Mouse (Mus musculus) limb, embryonic 12.5 days (tissue): ENCODE measurements around the gene Ttc16. TPM values are rescaled to one million over a fixed set of nuclear protein-coding genes. Genes with fewer than 3 reads are reported as not detected.
A peak's percentile ranks its signal among the peaks of the same experiment; 100 is the strongest.

Experiments used
- ATAC-seq: fragments of 200-750 bp; cut with Nextera tagmentation; 2 replicates; pipeline ENCODE4 v1.8.0; 2017; ENCODE audit warnings: low read depth, moderate TSS enrichment; ENCODE audit not compliant: insufficient number of reproducible peaks, insufficient read depth, low FRiP score, low TSS enrichment
- H3K27ac ChIP-seq: fragments of 300-500 bp; sonication (generic); 2 replicates; pipeline ENCODE4 v1.5.1; 2016; ENCODE audit warnings: mild to moderate bottlenecking, moderate library complexity
- H3K27me3 ChIP-seq: fragments of 300-500 bp; sonication (generic); 2 replicates; pipeline ENCODE4 v1.6.1; 2016; ENCODE audit warnings: mild to moderate bottlenecking, moderate library complexity
- H3K36me3 ChIP-seq: fragments of 300-500 bp; sonication (generic); 2 replicates; pipeline ENCODE4 v1.6.1; 2016; ENCODE audit warnings: mild to moderate bottlenecking, moderate library complexity
- H3K4me1 ChIP-seq: fragments of 300-500 bp; sonication (generic); replicated peaks from 2 replicates; pipeline ENCODE4 v1.6.1; 2016
- H3K4me2 ChIP-seq: fragments of 300-500 bp; sonication (generic); 2 replicates; pipeline ENCODE4 v1.6.1; 2016; ENCODE audit warnings: mild to moderate bottlenecking, moderate library complexity
- H3K4me3 ChIP-seq: fragments of 300-500 bp; sonication (generic); replicated peaks from 2 replicates; pipeline ENCODE4 v1.5.1; 2016; ENCODE audit warnings: mild to moderate bottlenecking
- H3K9ac ChIP-seq: fragments of 300-500 bp; sonication (generic); replicated peaks from 2 replicates; pipeline ENCODE4 v1.6.1; 2016; ENCODE audit warnings: mild to moderate bottlenecking, moderate library complexity
- H3K9me3 ChIP-seq: fragments of 300-500 bp; sonication (generic); 2 replicates; pipeline ENCODE4 v1.6.1; 2016; ENCODE audit warnings: mild to moderate bottlenecking, moderate library complexity
- WGBS: fragments of 180-500 bp; shearing (Covaris S2); methylation state at CpG from one replicate; pipeline ENCODE4 v1.1.7; 2016; 5-methylcytosine and 5-hydroxymethylcytosine counted together
- polyA plus RNA-seq: library from polyadenylated mRNA; unstranded; fragments of >200 nt; fragmentation: Nextera tagmentation; extraction: Ambion mirVana; gene quantifications from 2 replicates; pipeline ENCODE4 v1.2.1, GENCODE M21; 2016

Ttc16 gene
- polyA plus RNA-seq, 1 experiment from 2014 or later: 0.35 TPM

DNA sequence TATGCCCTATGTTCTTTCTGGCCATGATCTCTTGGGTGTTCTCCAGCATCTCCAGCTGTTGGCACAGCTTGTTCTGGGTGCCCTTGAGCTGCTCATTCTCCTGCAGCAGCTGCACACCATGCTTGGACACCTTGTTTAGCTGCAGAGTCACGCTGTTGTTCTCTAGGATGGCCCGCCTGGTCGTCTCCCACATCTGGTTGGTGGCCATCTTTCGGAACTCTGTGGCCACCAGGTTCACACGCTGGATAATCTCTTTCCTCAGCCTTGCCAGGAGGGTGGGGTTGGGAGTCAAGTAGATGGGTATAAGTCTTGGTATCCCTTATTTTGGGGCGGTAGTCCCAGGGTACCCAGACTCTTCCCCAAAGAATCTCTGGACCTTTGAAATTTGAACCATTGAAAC lies 4.3 kb upstream of the Ttc16 start:
- H3K27me3 ChIP-seq: peaks cover 6% of the 10 kb centered on the region
- H3K9ac ChIP-seq: no peak overlapping the region
- no peak for ATAC-seq
- H3K9me3 ChIP-seq: no peaks in the 10 kb centered on the region
- 91% methylated on average over 6 of the region's 6 CpGs for WGBS
- no peaks in the 10 kb centered on the region for H3K36me3 ChIP-seq
- no peak overlapping the region for H3K27ac ChIP-seq
- no peak overlapping the region for H3K4me2 ChIP-seq
- no peak overlapping the region for H3K4me3 ChIP-seq
- H3K4me1 ChIP-seq: peaks cover 20% of the 10 kb centered on the region

DNA sequence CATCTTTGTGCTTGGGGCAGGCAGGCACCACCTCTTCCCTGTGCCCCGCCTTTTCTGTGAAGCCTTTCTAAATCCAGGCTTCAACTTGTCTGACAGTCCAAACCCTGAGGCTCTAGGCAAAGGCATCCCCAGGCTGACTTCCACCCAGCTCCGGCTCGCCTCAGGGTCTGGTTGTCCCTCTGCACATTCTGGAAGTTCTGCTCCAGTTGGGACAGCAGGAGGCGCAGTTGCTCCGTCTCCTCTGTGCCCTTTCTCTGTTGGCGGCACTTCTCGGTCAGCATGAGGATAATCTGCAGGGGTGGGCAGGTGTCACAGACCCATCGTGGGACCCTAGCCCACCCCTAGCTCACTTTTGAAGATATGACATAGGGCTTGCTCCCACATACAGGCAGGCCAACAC lies 3.7 kb upstream of the Ttc16 start:
- H3K36me3 ChIP-seq: no peaks in the 10 kb centered on the region
- H3K4me1 ChIP-seq: peaks cover 18% of the 10 kb centered on the region
- 23% methylated on average over 8 of the region's 8 CpGs for WGBS
- H3K9me3 ChIP-seq: no peaks in the 10 kb centered on the region
- no peak overlapping the region for H3K27ac ChIP-seq
- peaks cover 6% of the 10 kb centered on the region for H3K27me3 ChIP-seq
- no peak overlapping the region for H3K4me2 ChIP-seq
- no peak overlapping the region for H3K4me3 ChIP-seq
- no peak for ATAC-seq
- no peak overlapping the region for H3K9ac ChIP-seq

DNA sequence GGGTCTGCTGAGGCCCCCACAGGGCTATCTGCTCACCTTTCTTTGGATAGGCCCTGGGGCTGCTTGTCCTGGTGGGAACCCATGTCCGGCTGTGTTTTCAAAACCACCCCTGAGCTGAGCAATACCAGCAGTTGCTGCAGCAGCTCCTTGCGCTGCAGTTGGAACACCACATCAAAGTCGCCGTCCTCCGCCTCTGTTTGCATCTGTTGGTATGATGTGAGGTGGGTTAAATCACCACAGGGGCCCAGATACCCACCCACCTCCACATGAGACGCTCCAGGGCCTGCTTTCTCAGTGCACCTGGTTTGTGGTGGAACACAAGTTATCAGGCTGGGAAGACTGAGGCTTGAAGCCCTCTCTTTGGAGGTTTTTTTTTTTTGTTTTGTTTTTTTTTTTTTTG lies 2.6 kb upstream of the Ttc16 start:
- Histone ChIP-seq H3K4me3 (no peak overlapping the region), H3K4me1 (peaks cover 15% of the 10 kb centered on the region), H3K9me3 (no peaks in the 10 kb centered on the region), H3K27ac (no peak overlapping the region), H3K4me2 (no peak overlapping the region), H3K36me3 (no peaks in the 10 kb centered on the region), H3K9ac (no peak overlapping the region), H3K27me3 (peaks cover 6% of the 10 kb centered on the region)
- no peak for ATAC-seq
- 82% methylated on average over 6 of the region's 6 CpGs for WGBS

DNA sequence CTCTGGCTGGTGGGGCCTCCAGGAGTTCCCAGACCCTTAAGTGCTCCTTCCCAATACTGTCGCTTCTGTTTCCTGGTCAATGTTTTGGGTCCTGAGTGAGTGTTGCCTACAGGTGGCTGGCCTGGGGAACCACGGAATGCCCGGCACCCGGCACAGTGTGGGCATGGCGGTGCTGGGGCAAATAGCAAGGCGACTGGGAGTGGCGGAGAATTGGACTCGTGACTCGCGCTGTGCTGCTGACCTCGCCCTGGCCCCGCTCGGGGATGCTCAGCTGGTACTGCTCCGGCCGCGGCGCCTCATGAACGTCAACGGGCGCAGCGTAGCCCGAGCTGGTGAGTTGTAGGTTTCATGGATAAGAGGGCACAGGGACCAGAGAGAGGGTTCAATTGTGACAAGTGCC lies 759 bp upstream of the Ttc16 start:
- H3K4me3 ChIP-seq: peak overlapping the region; percentile 53
- peaks cover 6% of the 10 kb centered on the region for H3K27me3 ChIP-seq
- no peaks in the 10 kb centered on the region for H3K9me3 ChIP-seq
- H3K27ac ChIP-seq: no peak overlapping the region
- WGBS: 19% methylated on average over 22 of the region's 22 CpGs
- H3K4me2 ChIP-seq: peak overlapping the region; percentile 80
- peaks cover 15% of the 10 kb centered on the region for H3K4me1 ChIP-seq
- no peak for ATAC-seq
- H3K36me3 ChIP-seq: no peaks in the 10 kb centered on the region
- peak overlapping the region; percentile 57 for H3K9ac ChIP-seq

DNA sequence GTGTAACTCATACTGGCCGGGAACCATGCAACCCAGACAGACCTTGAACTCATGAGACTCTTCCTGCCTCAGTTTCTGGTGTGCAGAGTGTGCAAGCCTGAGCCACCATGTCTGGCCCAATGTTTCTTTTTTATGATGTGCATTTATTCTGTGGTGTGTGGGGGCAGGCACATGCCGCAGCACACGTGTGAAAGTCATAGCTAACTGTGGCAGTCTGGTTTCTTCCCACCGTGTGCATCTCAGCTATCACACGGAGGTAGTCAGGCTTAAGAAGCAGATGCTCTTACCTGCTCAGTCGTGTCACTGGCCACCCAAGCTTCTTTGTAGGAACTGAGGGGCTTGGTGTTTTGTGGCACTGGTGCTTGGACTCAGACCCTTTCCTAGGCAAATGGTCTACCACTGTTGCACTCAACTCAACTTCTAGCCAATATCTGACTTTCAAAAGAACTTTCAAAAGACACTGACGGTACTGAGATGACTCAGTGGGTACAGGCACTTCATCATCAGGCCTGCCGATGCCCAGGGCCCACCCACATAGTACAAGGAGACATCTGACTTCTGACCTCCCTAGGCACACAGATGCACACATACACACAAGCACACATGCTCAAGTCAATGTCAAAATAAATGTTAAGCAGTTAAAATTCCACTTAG lies 2.7 kb downstream of the Ttc16 start:
- H3K9me3 ChIP-seq: no peaks in the 10 kb centered on the region
- no peak overlapping the region for H3K27ac ChIP-seq
- H3K4me3 ChIP-seq: no peak overlapping the region
- H3K36me3 ChIP-seq: no peaks in the 10 kb centered on the region
- no peak for ATAC-seq
- no peak overlapping the region for H3K9ac ChIP-seq
- H3K27me3 ChIP-seq: peaks cover 6% of the 10 kb centered on the region; the same call in 1 of the 2 replicates
- WGBS: 75% methylated on average over 8 of the region's 8 CpGs
- H3K4me1 ChIP-seq: peaks cover 15% of the 10 kb centered on the region
- no peak overlapping the region for H3K4me2 ChIP-seq

DNA sequence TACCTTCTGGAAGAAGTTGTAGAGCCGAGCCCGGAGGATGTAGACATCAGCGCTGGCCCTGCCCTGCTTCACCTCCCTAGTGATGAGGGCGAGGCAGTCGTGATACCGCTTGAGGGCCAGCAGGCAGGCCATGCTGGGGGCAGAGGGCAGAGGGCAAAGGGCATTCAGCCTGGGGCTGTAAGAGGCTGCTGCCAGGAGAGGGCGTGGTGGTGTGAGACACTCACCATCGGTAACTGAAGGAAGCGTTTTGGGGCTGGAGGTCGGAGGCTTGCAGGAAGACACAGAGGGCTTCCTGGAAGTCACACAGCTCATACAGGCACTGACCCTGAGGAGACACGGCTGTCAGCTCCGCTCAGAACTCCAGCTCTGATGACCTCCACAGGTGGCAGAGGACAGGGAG lies 3.5 kb downstream of the Ttc16 start:
- Histone ChIP-seq H3K36me3 (no peaks in the 10 kb centered on the region), H3K9me3 (no peaks in the 10 kb centered on the region), H3K27me3 (peaks cover 6% of the 10 kb centered on the region; the same call in 1 of the 2 replicates), H3K9ac (no peak overlapping the region), H3K4me3 (no peak overlapping the region), H3K27ac (no peak overlapping the region), H3K4me1 (peaks cover 18% of the 10 kb centered on the region), H3K4me2 (no peak overlapping the region)
- no peak for ATAC-seq
- 28% methylated on average over 12 of the region's 12 CpGs for WGBS

DNA sequence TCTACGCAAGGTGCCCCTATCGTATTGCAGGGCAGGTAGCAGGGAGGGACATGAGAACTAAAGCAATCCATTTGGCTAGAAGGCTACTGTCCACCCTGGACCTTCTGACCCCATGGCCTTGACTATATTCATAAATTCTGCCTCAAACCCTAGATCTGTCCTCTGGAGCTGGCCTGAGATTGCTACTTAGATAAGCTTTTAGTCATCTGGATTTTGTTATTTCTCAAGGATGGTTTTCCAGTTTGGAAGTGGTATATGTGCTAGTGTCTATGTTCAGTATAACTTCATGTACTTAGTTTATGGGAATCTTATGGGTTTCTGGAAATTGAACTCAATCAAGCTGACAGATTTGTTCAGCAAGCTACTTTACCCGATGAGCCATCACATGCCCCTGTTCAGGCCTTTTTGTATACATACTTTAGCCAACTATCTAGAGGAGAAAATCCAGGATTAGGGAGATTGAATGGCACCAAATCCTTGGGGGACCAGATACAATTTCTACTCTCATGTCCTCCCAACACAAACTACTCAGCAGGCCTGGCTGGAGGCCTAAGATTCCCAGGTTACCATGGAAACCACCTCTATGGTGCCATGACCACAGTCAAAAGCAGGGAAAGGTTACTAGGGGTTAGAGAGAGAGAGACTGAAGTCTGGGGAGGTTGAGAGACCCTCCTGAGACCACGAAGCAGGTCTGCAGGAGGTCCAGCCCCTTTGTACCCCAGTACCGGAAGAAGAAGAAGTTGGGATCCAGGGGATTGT lies 5.9 kb downstream of the Ttc16 start:
- Histone ChIP-seq H3K9me3 (no peaks in the 10 kb centered on the region), H3K4me1 (0 out of 2 replicates have a peak, but pooled peaks cover 5% of the 10 kb centered on the region), H3K27me3 (no peaks in the 10 kb centered on the region), H3K4me3 (no peak overlapping the region), H3K4me2 (no peak overlapping the region), H3K27ac (no peak overlapping the region), H3K36me3 (no peaks in the 10 kb centered on the region), H3K9ac (no peak overlapping the region)
- 83% methylated on average over 5 of the region's 5 CpGs for WGBS
- ATAC-seq: no peak

DNA sequence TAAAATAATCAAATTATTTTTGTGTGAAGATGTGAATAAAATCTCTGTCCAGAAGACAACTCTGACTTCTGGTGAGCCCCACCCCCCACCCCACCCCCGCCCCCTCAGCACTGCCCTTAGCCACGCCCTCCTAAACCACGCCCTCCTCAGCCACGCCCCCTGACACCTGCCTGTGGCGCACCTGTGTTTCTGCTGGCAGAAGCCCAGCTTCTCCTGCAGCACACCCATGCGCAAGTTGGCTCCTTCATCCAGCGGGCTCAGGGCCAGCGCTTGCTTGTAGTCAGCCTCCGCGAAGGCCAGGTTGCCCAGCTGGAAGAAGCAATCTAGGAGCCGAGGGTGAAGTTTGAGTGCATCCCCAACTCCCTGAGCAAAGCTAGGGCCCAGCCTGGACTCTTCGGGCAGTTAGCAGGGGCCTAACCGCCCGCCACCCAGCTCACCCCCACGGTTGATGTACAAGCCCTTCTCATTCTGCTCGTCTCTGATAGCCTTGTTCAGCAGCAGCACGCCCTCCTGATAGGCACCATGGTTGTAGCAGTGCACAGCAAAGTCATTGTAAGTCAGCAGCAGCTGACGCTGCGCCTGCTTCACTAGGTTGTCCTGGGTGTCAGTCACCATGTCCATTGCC lies 6.7 kb downstream of the Ttc16 start:
- H3K27ac ChIP-seq: no peak overlapping the region
- no peaks in the 10 kb centered on the region for H3K27me3 ChIP-seq
- H3K4me3 ChIP-seq: no peak overlapping the region
- 47% methylated on average over 19 of the region's 19 CpGs for WGBS
- H3K4me1 ChIP-seq: 0 out of 2 replicates have a peak, but pooled peaks cover 5% of the 10 kb centered on the region
- ATAC-seq: no peak
- no peak overlapping the region for H3K9ac ChIP-seq
- no peaks in the 10 kb centered on the region for H3K9me3 ChIP-seq
- no peaks in the 10 kb centered on the region for H3K36me3 ChIP-seq
- no peak overlapping the region for H3K4me2 ChIP-seq

DNA sequence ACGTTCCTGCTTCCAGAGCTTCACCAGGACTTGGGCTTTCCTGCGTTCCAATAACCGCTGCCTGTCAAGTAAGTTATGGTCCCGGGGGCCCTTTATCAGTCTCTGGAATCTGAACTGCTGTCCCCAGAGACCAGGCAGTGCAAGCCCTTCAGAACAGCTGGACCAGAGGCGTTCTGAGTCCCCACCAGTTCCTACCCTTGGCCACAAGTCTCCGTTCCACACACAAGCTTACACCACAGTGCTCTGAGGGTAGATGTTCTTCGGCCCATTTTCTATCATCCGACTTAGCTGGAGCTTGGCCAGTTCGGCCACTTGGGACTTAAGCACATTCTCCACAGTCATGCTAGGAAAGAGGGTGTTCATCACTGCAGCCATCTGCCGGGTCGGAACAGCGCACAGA lies 8.2 kb downstream of the Ttc16 start:
- H3K4me2 ChIP-seq: no peak overlapping the region
- 77% methylated on average over 12 of the region's 12 CpGs for WGBS
- no peaks in the 10 kb centered on the region for H3K27me3 ChIP-seq
- 0 out of 2 replicates have a peak, but pooled peaks cover 5% of the 10 kb centered on the region for H3K4me1 ChIP-seq
- H3K4me3 ChIP-seq: no peak overlapping the region
- peaks cover 11% of the 10 kb centered on the region for H3K36me3 ChIP-seq
- H3K27ac ChIP-seq: no peak overlapping the region
- no peak overlapping the region for H3K9ac ChIP-seq
- no peaks in the 10 kb centered on the region for H3K9me3 ChIP-seq
- ATAC-seq: no peak

DNA sequence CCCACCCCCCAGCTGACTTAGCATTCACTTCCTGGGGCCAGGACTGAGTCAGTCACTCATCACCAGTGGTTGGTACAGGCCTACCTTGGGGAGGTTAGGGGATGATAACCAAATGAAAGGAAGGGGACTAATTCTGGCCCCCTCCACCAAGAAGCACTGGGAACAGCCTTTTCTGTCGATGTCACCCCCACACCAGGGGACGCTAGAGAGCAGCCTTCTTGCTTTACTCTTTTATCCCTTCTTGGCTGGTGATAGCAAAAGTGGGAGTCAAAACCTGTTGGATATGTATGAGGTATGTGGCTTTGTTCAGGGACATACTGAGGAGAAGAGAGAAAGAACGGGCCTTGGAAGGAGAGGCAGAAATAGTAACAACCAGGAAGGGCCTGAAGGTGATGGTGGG lies 12.1 kb downstream of the Ttc16 start:
- no peaks in the 10 kb centered on the region for H3K9me3 ChIP-seq
- no peak for ATAC-seq
- no peak overlapping the region for H3K9ac ChIP-seq
- no peak overlapping the region for H3K4me3 ChIP-seq
- peaks cover 11% of the 10 kb centered on the region; the same call in 1 of the 2 replicates for H3K4me1 ChIP-seq
- no peaks in the 10 kb centered on the region for H3K27me3 ChIP-seq
- 77% methylated on average over 3 of the region's 3 CpGs for WGBS
- H3K4me2 ChIP-seq: no peak overlapping the region
- H3K27ac ChIP-seq: no peak overlapping the region
- peaks cover 39% of the 10 kb centered on the region for H3K36me3 ChIP-seq

DNA sequence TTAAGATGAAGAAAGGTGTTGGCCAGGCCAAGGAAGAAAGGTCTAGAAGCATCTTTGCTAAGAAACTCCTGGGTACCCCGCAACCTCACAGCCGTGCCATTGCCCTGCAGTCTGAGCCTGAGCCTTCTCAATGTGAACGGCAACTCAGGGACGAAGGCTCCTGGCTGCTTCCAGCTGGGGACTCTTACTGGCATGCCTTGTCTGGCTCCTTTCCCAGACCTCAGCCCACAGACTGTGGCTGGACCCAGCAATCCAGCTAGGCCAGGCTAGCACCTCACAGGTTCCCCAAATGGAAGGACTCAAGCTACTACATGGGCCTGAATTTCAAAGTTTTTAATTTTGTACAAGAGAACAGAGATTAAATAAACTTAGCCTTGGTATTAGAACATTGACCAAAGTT lies 13.6 kb downstream of the Ttc16 start:
- WGBS: 92% methylated on average over 4 of the region's 4 CpGs
- Histone ChIP-seq H3K4me2 (no peak overlapping the region), H3K27me3 (no peaks in the 10 kb centered on the region), H3K4me1 (peaks cover 15% of the 10 kb centered on the region), H3K4me3 (no peak overlapping the region), H3K36me3 (peaks cover 39% of the 10 kb centered on the region), H3K9me3 (no peaks in the 10 kb centered on the region), H3K9ac (no peak overlapping the region), H3K27ac (no peak overlapping the region)
- ATAC-seq: no peak
